Mouse (Mus musculus) erythroblast, embryonic 14.5 days (primary cell): Measurements from ENCODE around the gene Rspo4. TPM values are rescaled to one million over a fixed set of nuclear protein-coding genes. Genes with fewer than 3 reads are reported as not detected.

Experiments
- H3K27me3 ChIP-seq: 2 replicates; pipeline ENCODE4 v1.6.1; 2012; ENCODE audit warnings: inconsistent platforms; ENCODE audit not compliant: control insufficient read depth
- H3K36me3 ChIP-seq: 2 replicates; pipeline ENCODE4 v1.6.1; 2012; ENCODE audit warnings: mild to moderate bottlenecking, inconsistent platforms; ENCODE audit not compliant: control insufficient read depth
- H3K4me1 ChIP-seq: 2 replicates; pipeline ENCODE4 v1.6.1; 2012; ENCODE audit warnings: inconsistent platforms; ENCODE audit not compliant: control insufficient read depth
- H3K4me3 ChIP-seq: replicated peaks from 2 replicates; pipeline ENCODE3; 2012; ENCODE audit warnings: moderate library complexity, mild to moderate bottlenecking, inconsistent platforms
- H3K9me3 ChIP-seq: 2 replicates; pipeline ENCODE4 v1.6.1; 2012; ENCODE audit warnings: low read length, inconsistent platforms, mixed read lengths; ENCODE audit not compliant: control insufficient read depth
- GATA1 ChIP-seq: IDR thresholded peaks from 2 replicates; pipeline ENCODE4 v1.6.1; 2012; ENCODE audit warnings: low read length, inconsistent platforms, mixed read lengths
- TAL1 ChIP-seq: IDR thresholded peaks from 3 replicates; pipeline ENCODE4 v1.6.1; 2012; ENCODE audit warnings: low read length, inconsistent platforms, mixed read lengths
- polyA plus RNA-seq: library from polyadenylated mRNA; stranded (reverse); fragments of >175 nt; gene quantifications from 2 replicates; pipeline ENCODE4 v1.2.3, GENCODE M21; 2012

The Rspo4 gene
- polyA plus RNA-seq, 1 experiment: not detected

- TF ChIP-seq TAL1 (no peak), GATA1 (no peak)
- no peaks in the 10 kb centered on the region for H3K9me3 ChIP-seq
- no peaks in the 10 kb centered on the region for H3K36me3 ChIP-seq
Measured at GRCm38 (mm10) chr2:151891031-151891430, 48.3 kb downstream of the Rspo4 start.

GRCm38 (mm10) chr2:151893122-151893774 is 50.5 kb downstream of the Rspo4 start:
- H3K27me3 ChIP-seq: no peaks in the 10 kb centered on the region
- no peaks in the 10 kb centered on the region for H3K9me3 ChIP-seq
- H3K4me1 ChIP-seq: no peaks in the 10 kb centered on the region
- TF ChIP-seq TAL1 (no peak), GATA1 (no peak)
- H3K4me3 ChIP-seq: no peak overlapping the region
- no peaks in the 10 kb centered on the region for H3K36me3 ChIP-seq

More at GRCm38 (mm10) chr2:151891031-151891430, 48.3 kb downstream of the Rspo4 start:
- Histone ChIP-seq H3K4me1 (no peaks in the 10 kb centered on the region), H3K27me3 (no peaks in the 10 kb centered on the region; the same call in 1 of the 2 replicates), H3K4me3 (no peak overlapping the region)

GRCm38 (mm10) chr2:151894209-151894980 is 51.7 kb downstream of the Rspo4 start:
- no peaks in the 10 kb centered on the region for H3K4me1 ChIP-seq
- TF ChIP-seq GATA1 (no peak), TAL1 (no peak)
- no peaks in the 10 kb centered on the region for H3K9me3 ChIP-seq
- H3K36me3 ChIP-seq: no peaks in the 10 kb centered on the region
- H3K4me3 ChIP-seq: no peak overlapping the region
- H3K27me3 ChIP-seq: no peaks in the 10 kb centered on the region

- Histone ChIP-seq H3K9me3 (no peaks in the 10 kb centered on the region), H3K4me3 (no peak overlapping the region), H3K4me1 (no peaks in the 10 kb centered on the region), H3K27me3 (no peaks in the 10 kb centered on the region), H3K36me3 (no peaks in the 10 kb centered on the region)
- TF ChIP-seq GATA1 (no peak), TAL1 (no peak)
Measured at GRCm38 (mm10) chr2:151895911-151896310, 53.2 kb downstream of the Rspo4 start.

GRCm38 (mm10) chr2:151898106-151898505 is 55.4 kb downstream of the Rspo4 start:
- Histone ChIP-seq H3K36me3 (no peaks in the 10 kb centered on the region), H3K9me3 (no peaks in the 10 kb centered on the region), H3K4me3 (no peak overlapping the region), H3K4me1 (no peaks in the 10 kb centered on the region), H3K27me3 (no peaks in the 10 kb centered on the region)
- TF ChIP-seq TAL1 (no peak), GATA1 (no peak)

GRCm38 (mm10) chr2:151900845-151901244 is 58.1 kb downstream of the Rspo4 start:
- H3K9me3 ChIP-seq: no peaks in the 10 kb centered on the region
- H3K36me3 ChIP-seq: no peaks in the 10 kb centered on the region
- H3K4me1 ChIP-seq: no peaks in the 10 kb centered on the region
- H3K4me3 ChIP-seq: no peak overlapping the region
- TF ChIP-seq TAL1: no peak
- no peak for TF ChIP-seq GATA1
- no peaks in the 10 kb centered on the region for H3K27me3 ChIP-seq

GRCm38 (mm10) chr2:151903267-151903666 is 60.5 kb downstream of the Rspo4 start:
- TF ChIP-seq TAL1: no peak
- TF ChIP-seq GATA1: no peak
- Histone ChIP-seq H3K9me3 (no peaks in the 10 kb centered on the region), H3K36me3 (no peaks in the 10 kb centered on the region), H3K27me3 (no peaks in the 10 kb centered on the region), H3K4me3 (no peak overlapping the region), H3K4me1 (no peaks in the 10 kb centered on the region)

- Histone ChIP-seq H3K4me3 (no peak overlapping the region), H3K9me3 (no peaks in the 10 kb centered on the region)
Measured at GRCm38 (mm10) chr2:151903933-151904332, 61.2 kb downstream of the Rspo4 start.

GRCm38 (mm10) chr2:151904636-151905035 is 61.9 kb downstream of the Rspo4 start:
- Histone ChIP-seq H3K4me3 (no peak overlapping the region), H3K4me1 (no peaks in the 10 kb centered on the region), H3K27me3 (no peaks in the 10 kb centered on the region), H3K36me3 (no peaks in the 10 kb centered on the region), H3K9me3 (no peaks in the 10 kb centered on the region)
- TF ChIP-seq GATA1: no peak
- TF ChIP-seq TAL1: no peak

More at GRCm38 (mm10) chr2:151903933-151904332, 61.2 kb downstream of the Rspo4 start:
- Histone ChIP-seq H3K27me3 (no peaks in the 10 kb centered on the region), H3K4me1 (no peaks in the 10 kb centered on the region), H3K36me3 (no peaks in the 10 kb centered on the region)
- TF ChIP-seq GATA1 (no peak), TAL1 (no peak)
